Mouse (Mus musculus) urinary bladder, adult 18-20 months (tissue): Measurements from ENCODE around the gene Gstm7.
"Not testable (repeated sequence)": the region's sequence is repeated elsewhere in the genome, so short reads cannot be mapped to it uniquely, and the experiment has no call there.

Experiments
- DNase-seq, 2 experiments: peaks; one replicate each; pipeline ENCODE4 v3.0.0; 2022; ENCODE audit warnings: low spot score in 2 of 2, mixed read lengths in 2 of 2

The Gstm7 gene

GRCm38 (mm10) chr3:107935888-107936287 is 4.3 kb upstream of the Gstm7 start:
- DNase-seq: no peak

- no peak for DNase-seq
Observed at GRCm38 (mm10) chr3:107935268-107935667, 3.7 kb upstream of the Gstm7 start.

- DNase-seq: no peak
Observed at GRCm38 (mm10) chr3:107932128-107932527, 511 bp upstream of the Gstm7 start.

GRCm38 (mm10) chr3:107931134-107931533 is 483 bp downstream of the Gstm7 start:
- no peak for DNase-seq

- DNase-seq: no peak
Observed at GRCm38 (mm10) chr3:107929731-107930130, 1.9 kb downstream of the Gstm7 start.

GRCm38 (mm10) chr3:107929243-107929642 is 2.4 kb downstream of the Gstm7 start:
- DNase-seq: no peak

GRCm38 (mm10) chr3:107928691-107929090 is 2.9 kb downstream of the Gstm7 start:
- no peak for DNase-seq

GRCm38 (mm10) chr3:107927841-107928240 is 3.8 kb downstream of the Gstm7 start:
- no peak for DNase-seq

GRCm38 (mm10) chr3:107925335-107925734 is 6.3 kb downstream of the Gstm7 start:
- DNase-seq: no peak

- no peak for DNase-seq
Observed at GRCm38 (mm10) chr3:107920348-107920747, 11.3 kb downstream of the Gstm7 start.

GRCm38 (mm10) chr3:107917783-107918408 is 13.7 kb downstream of the Gstm7 start:
- DNase-seq: peak; percentile 19 to 24

- DNase-seq: no peak
Observed at GRCm38 (mm10) chr3:107917097-107917496, 14.5 kb downstream of the Gstm7 start.

GRCm38 (mm10) chr3:107916674-107917073 is 14.9 kb downstream of the Gstm7 start:
- no peak for DNase-seq

- DNase-seq: no peak
Observed at GRCm38 (mm10) chr3:107905942-107906341, 25.7 kb downstream of the Gstm7 start.

GRCm38 (mm10) chr3:107900955-107901673 is 30.5 kb downstream of the Gstm7 start:
- no peak for DNase-seq

GRCm38 (mm10) chr3:107898691-107899090 is 32.9 kb downstream of the Gstm7 start:
- DNase-seq: no peak

GRCm38 (mm10) chr3:107895720-107896569 is 35.7 kb downstream of the Gstm7 start, which contains the start of gene Gstm5:
TSS of gene Gstm5 (plus strand) at chr3:107895821.
- DNase-seq: peak; percentile 52 to 78

- no peak for DNase-seq
Observed at GRCm38 (mm10) chr3:107895194-107895719, 36.4 kb downstream of the Gstm7 start.

- not testable (repeated sequence) for DNase-seq
Observed at GRCm38 (mm10) chr3:107889236-107889635, 42.4 kb downstream of the Gstm7 start.

GRCm38 (mm10) chr3:107887674-107888495 is 43.7 kb downstream of the Gstm7 start:
- no peak for DNase-seq
